Mouse (Mus musculus): ENCODE measurements around the gene Abi1. TPM values are rescaled to one million over a fixed set of nuclear protein-coding genes. Genes with fewer than 3 reads are reported as not detected.
A peak's percentile ranks its signal among the peaks of the same experiment; 100 is the strongest.

Gene Abi1
- 22.0 TPM for polyA plus RNA-seq (2012; fragmentation: generic; extraction: Trizol)
- long read RNA-seq, experiment 1, transcript Abi1-206 (10 exons, 3,360 nt) = major isoform, 6 of 28 reads
- long read RNA-seq, experiment 1, transcript Abi1-209 (10 exons, 3,403 nt) = major isoform, 6 of 28 reads
- long read RNA-seq, experiment 1, partial matches to known transcripts = 3 of 28 reads
- long read RNA-seq, experiment 1, other reads (novel, unspliced or antisense) = 7 of 28 reads
- long read RNA-seq, experiment 2, transcript Abi1-209 (10 exons, 3,403 nt) = major isoform, 40 of 99 reads
- long read RNA-seq, experiment 2, transcript Abi1-211 (9 exons, 3,303 nt) = minor isoform, 6 of 99 reads
- long read RNA-seq, experiment 2, transcript Abi1-206 (10 exons, 3,360 nt) = minor isoform, 29 of 99 reads
- long read RNA-seq, experiment 2, partial matches to known transcripts = 3 of 99 reads
- long read RNA-seq, experiment 2, other reads (novel, unspliced or antisense) = 11 of 99 reads

DNA sequence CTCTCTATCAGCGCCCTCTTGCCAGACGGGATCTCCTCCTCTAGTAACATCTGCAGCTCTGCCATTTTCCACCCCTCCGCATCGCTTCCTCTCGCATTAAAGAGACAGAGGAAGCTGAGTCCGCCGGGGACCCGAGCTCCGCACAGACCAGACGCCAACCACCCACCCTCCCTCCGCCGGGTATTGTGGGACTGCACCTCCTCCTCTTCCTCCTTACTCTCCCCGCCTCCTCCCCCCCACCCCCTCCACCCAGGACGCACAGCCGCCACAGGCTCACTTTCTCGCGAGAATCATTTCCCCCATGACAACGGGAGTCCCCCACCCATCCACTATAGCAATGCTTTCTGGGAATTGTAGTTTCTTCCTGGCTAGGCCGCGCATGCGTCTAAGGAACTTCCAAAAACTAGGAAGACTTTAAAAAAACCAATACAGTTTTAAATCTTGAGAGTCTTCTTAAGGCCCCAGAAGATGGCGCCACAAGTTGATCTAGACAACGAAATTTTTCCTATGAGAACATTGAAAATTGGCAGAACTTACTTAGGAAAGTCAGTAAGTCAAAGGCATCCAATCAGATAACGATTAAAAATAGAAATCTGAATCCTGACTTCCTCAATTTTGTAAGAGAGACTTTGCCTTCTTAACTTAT is at the start of gene Abi1:
Gene Abi1 (minus strand): TSS at position 241 of the 646 bp plus-strand sequence.
- H3K79me2 ChIP-seq (ENCODE audit: control insufficient read depth, insufficient read depth) = peaks cover 49% of the 10 kb centered on the region
- TF ChIP-seq MAX (IDR thresholded peaks at IDR 0.05) (no peak), CEBPB (IDR thresholded peaks at IDR 0.05; ENCODE audit: low read depth) (no peak), CTCF (IDR thresholded peaks at IDR 0.05; ENCODE audit: control insufficient read depth, insufficient read depth, insufficient read length) (no peak), USF1 (IDR thresholded peaks at IDR 0.05; ENCODE audit: low read depth) (no peak), MYOG (IDR thresholded peaks at IDR 0.05; ENCODE audit: control insufficient read depth, extremely low read depth, insufficient read length) (no peak), MYOD1 (IDR thresholded peaks at IDR 0.05; ENCODE audit: control insufficient read depth, insufficient read length, low read depth) (no peak), FOSL1 (IDR thresholded peaks at IDR 0.05; ENCODE audit: insufficient read depth, low read length, poor library complexity, severe bottlenecking) (no peak)
- peak within 1 kb of the TSS; percentile 86 for H3ac ChIP-seq (ENCODE audit: control insufficient read depth, insufficient read length, low read depth)
- no peaks in the 10 kb centered on the region for H3K27me3 ChIP-seq (ENCODE audit: control insufficient read depth, insufficient read depth, insufficient read length)
- H3K36me3 ChIP-seq (ENCODE audit: control insufficient read depth, insufficient read depth) = no peaks in the 10 kb centered on the region
- H3K79me3 ChIP-seq (ENCODE audit: low read depth) = peaks cover 44% of the 10 kb centered on the region
- peak within 1 kb of the TSS; percentile 92 for H3K4me3 ChIP-seq (ENCODE audit: insufficient read depth, poor library complexity, severe bottlenecking)

DNA sequence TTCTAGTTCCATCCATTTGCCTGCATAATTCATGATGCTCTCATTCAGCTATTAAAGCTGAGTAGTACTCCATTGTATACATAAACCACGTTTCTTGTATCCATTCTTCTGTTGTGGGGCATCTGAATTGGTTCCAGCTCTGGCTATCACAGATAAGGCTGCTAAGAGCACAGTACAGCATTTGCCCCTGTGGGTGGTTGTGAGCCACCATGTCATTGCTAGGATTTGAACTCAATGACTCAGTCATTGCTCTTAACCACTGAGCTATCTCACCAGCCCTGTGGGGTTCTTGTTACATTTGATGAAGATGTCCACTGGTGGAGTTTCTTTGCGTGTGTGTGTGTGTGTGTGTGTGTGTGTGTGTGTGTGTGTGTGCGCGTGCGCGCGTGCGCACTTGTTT is 44.5 kb upstream of the Abi1 start:
- TF ChIP-seq USF1 (IDR thresholded peaks at IDR 0.05; ENCODE audit: low read depth) = no peak
- TF ChIP-seq FOSL1 (IDR thresholded peaks at IDR 0.05; ENCODE audit: insufficient read depth, low read length, poor library complexity, severe bottlenecking) = no peak
- no peak for TF ChIP-seq MAX (IDR thresholded peaks at IDR 0.05)
- no peak for TF ChIP-seq MYOD1 (IDR thresholded peaks at IDR 0.05; ENCODE audit: control insufficient read depth, insufficient read length, low read depth)
- TF ChIP-seq CTCF (IDR thresholded peaks at IDR 0.05; ENCODE audit: control insufficient read depth, insufficient read depth, insufficient read length) = no peak
- TF ChIP-seq MYOG (IDR thresholded peaks at IDR 0.05; ENCODE audit: control insufficient read depth, extremely low read depth, insufficient read length) = no peak
- no peak for TF ChIP-seq CEBPB (IDR thresholded peaks at IDR 0.05; ENCODE audit: low read depth)
- no peaks in the 10 kb centered on the region for H3K27me3 ChIP-seq (ENCODE audit: control insufficient read depth, insufficient read depth, insufficient read length)
- no peaks in the 10 kb centered on the region for H3K79me2 ChIP-seq (ENCODE audit: control insufficient read depth, insufficient read depth)
- peaks cover 50% of the 10 kb centered on the region for H3K36me3 ChIP-seq (ENCODE audit: control insufficient read depth, insufficient read depth)
- no peak overlapping the region for H3K4me3 ChIP-seq (ENCODE audit: insufficient read depth, poor library complexity, severe bottlenecking)
- no peak overlapping the region for H3ac ChIP-seq (ENCODE audit: control insufficient read depth, insufficient read length, low read depth)
- H3K79me3 ChIP-seq (ENCODE audit: low read depth) = no peaks in the 10 kb centered on the region

DNA sequence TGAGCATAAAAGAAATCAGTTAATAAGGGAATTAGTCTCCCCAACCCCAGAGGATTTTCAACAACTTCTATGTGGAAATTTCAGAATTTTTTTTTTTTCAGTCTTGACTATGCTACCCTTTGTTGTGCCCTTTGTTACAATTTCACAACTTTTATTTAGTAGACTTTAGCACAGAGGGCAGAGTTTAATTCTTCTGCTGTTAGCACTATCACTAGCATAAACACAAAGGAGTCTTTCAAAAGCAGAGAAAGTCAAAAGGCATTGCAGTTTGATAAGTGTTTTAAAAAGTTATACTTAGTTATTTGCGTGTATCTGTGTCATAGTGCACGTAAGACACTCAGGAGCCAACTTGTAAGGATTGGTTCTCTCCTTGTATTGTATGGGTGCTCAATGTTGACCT is 38.5 kb upstream of the Abi1 start:
- peaks cover 1% of the 10 kb centered on the region for H3K79me3 ChIP-seq (ENCODE audit: low read depth)
- peaks cover under 1% of the 10 kb centered on the region for H3K79me2 ChIP-seq (ENCODE audit: control insufficient read depth, insufficient read depth)
- H3K36me3 ChIP-seq (ENCODE audit: control insufficient read depth, insufficient read depth) = peaks cover 39% of the 10 kb centered on the region
- TF ChIP-seq MAX (IDR thresholded peaks at IDR 0.05) (no peak), MYOD1 (IDR thresholded peaks at IDR 0.05; ENCODE audit: control insufficient read depth, insufficient read length, low read depth) (no peak), CEBPB (IDR thresholded peaks at IDR 0.05; ENCODE audit: low read depth) (no peak), FOSL1 (IDR thresholded peaks at IDR 0.05; ENCODE audit: insufficient read depth, low read length, poor library complexity, severe bottlenecking) (no peak), USF1 (IDR thresholded peaks at IDR 0.05; ENCODE audit: low read depth) (no peak), CTCF (IDR thresholded peaks at IDR 0.05; ENCODE audit: control insufficient read depth, insufficient read depth, insufficient read length) (no peak), MYOG (IDR thresholded peaks at IDR 0.05; ENCODE audit: control insufficient read depth, extremely low read depth, insufficient read length) (no peak)
- H3K4me3 ChIP-seq (ENCODE audit: insufficient read depth, poor library complexity, severe bottlenecking) = no peak overlapping the region
- H3K27me3 ChIP-seq (ENCODE audit: control insufficient read depth, insufficient read depth, insufficient read length) = no peaks in the 10 kb centered on the region
- H3ac ChIP-seq (ENCODE audit: control insufficient read depth, insufficient read length, low read depth) = no peak overlapping the region

DNA sequence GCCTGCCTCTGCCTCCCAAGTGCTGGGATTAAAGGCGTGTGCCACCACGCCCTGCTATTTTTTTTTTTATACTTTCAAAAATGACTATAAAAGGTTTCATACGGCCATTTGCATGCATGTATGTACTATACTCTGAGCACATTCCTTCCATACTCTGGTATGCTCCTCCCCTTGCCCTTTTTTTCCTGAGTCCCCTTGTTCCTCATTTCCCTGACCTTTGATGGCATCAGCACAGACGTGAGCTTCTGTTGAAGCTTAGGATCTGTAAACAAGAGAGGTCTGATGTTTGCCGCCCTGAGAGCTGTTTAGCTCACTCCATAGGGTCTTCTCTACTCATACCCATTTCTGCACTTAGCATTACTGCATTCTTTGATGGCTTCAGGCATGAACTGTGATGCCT is 37.7 kb upstream of the Abi1 start:
- H3K79me3 ChIP-seq (ENCODE audit: low read depth) = peaks cover 1% of the 10 kb centered on the region
- no peak for TF ChIP-seq FOSL1 (IDR thresholded peaks at IDR 0.05; ENCODE audit: insufficient read depth, low read length, poor library complexity, severe bottlenecking)
- TF ChIP-seq CTCF (IDR thresholded peaks at IDR 0.05; ENCODE audit: control insufficient read depth, insufficient read depth, insufficient read length) = no peak
- TF ChIP-seq MYOG (IDR thresholded peaks at IDR 0.05; ENCODE audit: control insufficient read depth, extremely low read depth, insufficient read length) = no peak
- TF ChIP-seq USF1 (IDR thresholded peaks at IDR 0.05; ENCODE audit: low read depth) = no peak
- no peak for TF ChIP-seq MAX (IDR thresholded peaks at IDR 0.05)
- TF ChIP-seq CEBPB (IDR thresholded peaks at IDR 0.05; ENCODE audit: low read depth) = no peak
- TF ChIP-seq MYOD1 (IDR thresholded peaks at IDR 0.05; ENCODE audit: control insufficient read depth, insufficient read length, low read depth) = no peak
- peaks cover 5% of the 10 kb centered on the region for H3K79me2 ChIP-seq (ENCODE audit: control insufficient read depth, insufficient read depth)
- no peak overlapping the region for H3K4me3 ChIP-seq (ENCODE audit: insufficient read depth, poor library complexity, severe bottlenecking)
- H3ac ChIP-seq (ENCODE audit: control insufficient read depth, insufficient read length, low read depth) = no peak overlapping the region
- peaks cover 39% of the 10 kb centered on the region for H3K36me3 ChIP-seq (ENCODE audit: control insufficient read depth, insufficient read depth)
- no peaks in the 10 kb centered on the region for H3K27me3 ChIP-seq (ENCODE audit: control insufficient read depth, insufficient read depth, insufficient read length)

DNA sequence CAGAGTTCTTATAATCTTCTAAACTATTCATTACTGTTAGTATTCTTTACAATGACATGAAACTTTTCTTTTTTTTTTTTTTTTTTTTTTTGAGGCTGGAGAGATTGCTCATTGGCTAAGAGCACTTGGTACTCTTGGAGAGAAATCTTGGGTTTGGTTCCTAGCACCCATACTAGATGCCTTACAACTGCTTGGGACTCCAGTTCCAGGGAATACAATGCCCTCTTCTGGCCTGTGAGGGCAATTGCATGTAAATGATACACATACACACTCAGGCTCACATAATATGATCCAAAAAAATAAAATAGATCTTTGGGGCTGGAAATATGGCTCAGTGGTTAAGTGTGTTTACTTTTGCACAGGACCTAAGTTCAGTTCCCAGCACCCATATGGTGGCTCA is 36.7 kb upstream of the Abi1 start:
- Histone ChIP-seq H3K79me2 (ENCODE audit: control insufficient read depth, insufficient read depth) (peaks cover 5% of the 10 kb centered on the region), H3ac (ENCODE audit: control insufficient read depth, insufficient read length, low read depth) (no peak overlapping the region), H3K27me3 (ENCODE audit: control insufficient read depth, insufficient read depth, insufficient read length) (no peaks in the 10 kb centered on the region), H3K4me3 (ENCODE audit: insufficient read depth, poor library complexity, severe bottlenecking) (no peak overlapping the region), H3K79me3 (ENCODE audit: low read depth) (peaks cover 1% of the 10 kb centered on the region), H3K36me3 (ENCODE audit: control insufficient read depth, insufficient read depth) (peaks cover 39% of the 10 kb centered on the region)
- TF ChIP-seq CEBPB (IDR thresholded peaks at IDR 0.05; ENCODE audit: low read depth) (no peak), MYOG (IDR thresholded peaks at IDR 0.05; ENCODE audit: control insufficient read depth, extremely low read depth, insufficient read length) (no peak), MAX (IDR thresholded peaks at IDR 0.05) (no peak), CTCF (IDR thresholded peaks at IDR 0.05; ENCODE audit: control insufficient read depth, insufficient read depth, insufficient read length) (no peak), FOSL1 (IDR thresholded peaks at IDR 0.05; ENCODE audit: insufficient read depth, low read length, poor library complexity, severe bottlenecking) (no peak), MYOD1 (IDR thresholded peaks at IDR 0.05; ENCODE audit: control insufficient read depth, insufficient read length, low read depth) (no peak)

Data from C2C12 (cell line).